Mouse (Mus musculus): ENCODE measurements at regions not wholly inside any gene's neighbourhood (a gene's known extent, or its start where the extent isn't known, plus 50 kb on each side); places are given as distances from the start of the nearest gene placed in this dataset.

DNA sequence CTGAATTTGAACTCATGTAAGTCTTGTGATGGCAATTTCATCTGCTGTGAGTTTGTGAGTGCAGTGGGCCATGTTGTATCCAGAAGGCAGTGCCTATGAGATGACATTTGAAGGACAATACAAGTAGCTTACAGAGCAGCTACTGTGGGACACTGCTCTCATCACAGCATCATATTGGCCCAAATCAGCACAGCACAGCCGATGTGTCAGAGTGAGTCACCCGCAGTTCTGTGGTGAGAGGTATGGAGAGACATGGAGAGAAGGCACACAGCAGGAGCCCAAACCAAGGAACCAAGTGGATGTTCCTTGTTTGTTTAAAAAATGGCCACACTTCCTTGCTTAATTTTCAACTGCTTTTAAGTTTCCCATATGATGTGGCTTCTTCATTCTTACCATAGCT is 617.3 kb downstream of the Tmem132b start:
- DNase-seq (ENCODE audit: low read depth): no peak

GRCm38 (mm10) chr5:126155216-126155880 is 623.8 kb downstream of the Tmem132b start:
- no peak for DNase-seq (ENCODE audit: low read depth)

DNA sequence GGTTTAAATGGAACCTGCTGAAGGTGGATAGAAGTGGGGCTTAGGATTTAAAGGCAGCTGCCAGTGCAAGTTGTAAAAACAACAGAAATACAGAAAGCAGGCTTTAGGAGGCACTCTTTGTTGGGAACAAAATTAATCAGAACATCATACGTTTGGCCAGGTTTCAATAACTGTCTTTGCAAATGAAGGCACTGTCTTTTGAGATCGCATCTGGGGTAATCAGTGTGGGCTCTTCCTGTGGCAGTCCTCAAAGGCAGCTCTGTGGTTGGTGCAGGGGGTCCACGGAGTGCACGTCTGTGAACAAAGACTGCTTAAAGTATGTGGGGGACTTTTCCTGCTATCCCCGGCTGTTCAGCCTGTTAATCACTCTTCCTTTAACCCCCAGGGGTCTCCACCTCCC is 654.5 kb downstream of the Tmem132b start:
- DNase-seq (ENCODE audit: low read depth): no peak

DNA sequence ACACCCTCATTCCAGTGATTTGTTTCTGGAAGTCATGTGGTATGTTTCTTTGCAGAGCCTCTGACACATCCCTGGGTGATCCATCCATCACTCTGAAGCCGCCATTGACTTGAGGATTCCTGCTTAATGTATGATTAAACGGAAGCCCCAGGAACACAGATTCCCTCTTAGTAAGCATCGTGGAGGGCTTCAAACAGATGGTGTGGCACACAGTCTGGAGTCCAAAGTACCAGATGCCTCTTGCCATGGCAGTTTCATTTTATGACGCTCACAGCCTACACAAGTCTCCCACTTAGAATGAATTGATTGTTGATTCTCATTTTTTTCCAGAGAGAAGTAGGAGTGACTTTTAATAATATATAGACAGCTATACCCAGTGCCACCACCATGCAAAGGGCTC is 668.3 kb downstream of the Tmem132b start:
- no peak for DNase-seq (ENCODE audit: low read depth)

DNA sequence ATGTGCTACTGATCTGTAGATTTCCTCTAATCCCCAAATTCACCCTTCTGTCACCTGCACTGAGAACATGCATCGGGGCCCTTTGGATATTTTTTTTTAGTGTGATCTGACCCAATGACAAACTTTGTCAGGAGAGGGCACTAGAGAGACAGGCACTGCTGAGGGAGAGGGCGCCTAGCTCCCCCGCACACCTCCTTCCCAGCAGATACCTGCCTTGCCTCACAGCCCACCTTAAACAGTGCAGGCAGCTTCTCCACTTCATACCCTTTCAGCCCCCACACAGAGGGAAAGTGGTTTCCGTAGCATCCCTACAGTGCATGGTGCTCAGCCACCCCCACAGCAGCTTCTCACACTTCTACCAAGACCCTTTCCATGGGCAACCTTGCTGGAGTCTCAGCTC is 670.0 kb downstream of the Tmem132b start:
- DNase-seq (ENCODE audit: low read depth): no peak

DNA sequence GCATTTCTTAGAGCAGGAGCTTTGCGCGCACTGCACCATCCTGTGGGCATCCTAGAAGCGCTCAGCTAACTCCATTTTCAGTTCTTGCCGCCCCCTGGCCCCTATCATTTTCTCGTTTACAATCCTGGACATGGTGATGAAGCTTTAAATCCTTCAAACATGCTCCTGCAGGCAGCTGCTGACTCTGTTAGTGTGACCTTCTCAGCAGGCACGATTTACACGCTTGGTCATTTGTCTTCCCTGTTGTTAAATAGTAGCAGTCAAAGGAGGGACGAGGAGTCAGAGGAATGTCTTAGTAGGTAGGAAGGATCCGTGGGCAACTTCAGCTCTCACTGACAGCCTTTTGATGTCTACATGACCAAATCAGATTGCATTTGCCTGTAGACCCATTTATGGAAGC is 670.4 kb downstream of the Tmem132b start:
- no peak for DNase-seq (ENCODE audit: low read depth)

DNA sequence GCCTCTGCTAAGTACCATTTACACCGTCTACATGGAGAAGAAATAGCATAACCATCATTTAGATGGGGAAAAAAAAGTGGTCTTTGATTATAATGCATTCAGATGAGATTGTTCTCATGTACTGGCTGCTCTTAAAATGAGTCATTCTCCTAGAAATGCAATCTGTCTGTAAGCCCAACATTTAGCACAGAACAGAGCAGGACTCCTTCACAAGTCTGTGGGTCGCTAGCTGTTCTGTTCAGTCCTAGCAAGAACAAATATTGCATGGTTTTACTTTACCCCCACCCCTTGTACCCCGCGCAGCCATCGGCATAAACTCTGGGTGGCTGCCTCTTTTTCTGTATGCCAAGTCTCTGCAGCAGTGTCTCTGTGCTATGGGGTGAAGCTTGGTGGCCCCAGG is 685.4 kb downstream of the Tmem132b start:
- DNase-seq (ENCODE audit: low read depth): no peak

DNA sequence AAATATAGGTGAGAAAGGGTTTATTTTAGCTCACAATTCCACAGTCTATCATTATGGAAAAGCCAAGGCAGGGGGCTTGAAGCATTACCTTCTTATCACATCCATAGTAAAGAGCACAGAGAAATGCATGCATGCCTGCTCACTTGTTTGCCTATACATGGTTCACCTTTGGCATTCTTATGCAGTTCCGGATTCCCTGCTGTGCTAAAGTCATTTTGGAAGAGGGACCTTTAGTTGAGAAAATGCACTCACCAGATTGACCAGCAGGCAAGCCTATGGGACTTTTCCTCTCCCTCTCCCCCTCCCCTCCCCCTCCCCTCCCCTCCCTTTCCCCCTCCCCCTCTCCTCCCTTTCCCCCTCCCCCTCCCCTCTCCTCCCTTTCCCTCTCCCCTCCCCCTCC is 686.2 kb downstream of the Tmem132b start:
- DNase-seq (ENCODE audit: low read depth): no peak

GRCm38 (mm10) chr5:126223696-126224095 is 692.1 kb downstream of the Tmem132b start:
- DNase-seq (ENCODE audit: low read depth): no peak

DNA sequence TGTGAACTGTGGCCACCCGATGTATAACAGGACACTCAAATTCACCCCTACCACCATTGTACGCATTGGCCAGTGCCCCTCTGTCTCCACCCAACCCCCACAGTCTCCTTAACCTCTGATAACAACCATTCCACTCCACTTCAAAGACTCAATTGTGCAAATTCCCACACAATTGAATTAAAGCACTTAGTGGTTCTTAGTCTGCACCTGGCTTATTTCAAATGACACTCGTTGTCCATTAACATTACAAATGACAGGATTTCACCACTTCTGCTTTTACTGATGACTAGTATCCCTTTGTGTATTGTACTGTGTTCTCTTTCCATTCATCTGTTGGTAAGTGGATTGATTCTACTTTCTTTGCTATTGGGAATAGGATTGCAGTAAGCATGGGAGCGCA is 699.2 kb downstream of the Tmem132b start:
- DNase-seq (ENCODE audit: low read depth): no peak

- DNase-seq (ENCODE audit: low read depth): no peak
These were observed 706.5 kb downstream of the Tmem132b start for GRCm38 (mm10) chr5:126238071-126238470.

GRCm38 (mm10) chr5:126245776-126246175 is 714.2 kb downstream of the Tmem132b start:
- DNase-seq (ENCODE audit: low read depth): no peak

DNA sequence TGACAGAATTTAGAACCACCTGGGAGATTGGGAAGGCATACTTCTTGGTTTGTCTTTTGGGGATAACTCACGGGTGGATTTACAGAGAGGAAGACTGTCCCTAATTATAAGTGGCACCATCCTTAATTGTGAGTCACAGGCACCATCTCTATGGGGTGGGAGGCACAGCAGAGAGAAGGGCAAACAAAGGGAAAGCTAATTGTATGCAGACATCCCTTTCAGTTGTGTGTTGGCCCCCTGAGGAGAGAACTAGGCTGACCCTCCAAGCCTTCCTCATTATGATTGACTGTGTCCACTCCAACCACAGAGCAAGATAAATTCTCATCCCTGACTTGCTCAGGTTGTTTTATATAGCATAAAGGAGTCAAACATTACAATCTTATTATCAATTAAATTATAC is 718.8 kb downstream of the Tmem132b start:
- DNase-seq (ENCODE audit: low read depth): no peak

GRCm38 (mm10) chr5:126254661-126255060 is 723.1 kb downstream of the Tmem132b start:
- no peak for DNase-seq (ENCODE audit: low read depth)

DNA sequence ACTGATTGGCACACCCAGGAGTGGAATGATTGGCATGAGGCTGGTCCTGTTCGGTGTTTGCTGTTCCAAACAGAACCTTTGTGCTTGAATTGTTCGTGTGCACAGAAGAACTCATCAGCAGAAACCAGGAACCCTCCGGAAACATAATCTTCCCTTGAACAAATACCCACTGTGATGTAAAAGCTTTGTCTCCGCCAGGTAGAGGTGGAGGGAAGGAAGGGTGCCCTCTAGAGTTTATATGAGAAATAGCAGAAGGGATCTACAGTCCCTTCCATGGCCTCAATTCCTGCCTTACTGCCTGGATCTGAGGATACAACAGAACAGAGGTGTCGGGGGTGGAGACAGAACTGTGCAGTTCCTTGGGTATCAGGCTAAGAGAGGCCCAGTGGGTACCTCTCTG is 726.3 kb downstream of the Tmem132b start:
- no peak for DNase-seq (ENCODE audit: low read depth)

- no peak for DNase-seq (ENCODE audit: low read depth)
These were observed 734.9 kb downstream of the Tmem132b start for GRCm38 (mm10) chr5:126266471-126266870.

GRCm38 (mm10) chr5:126266929-126267609 is 735.5 kb downstream of the Tmem132b start:
- no peak for DNase-seq (ENCODE audit: low read depth)

- no peak for DNase-seq (ENCODE audit: low read depth)
These were observed 737.0 kb downstream of the Tmem132b start for GRCm38 (mm10) chr5:126268592-126268991.

GRCm38 (mm10) chr5:126274316-126274715 is 742.7 kb downstream of the Tmem132b start:
- DNase-seq (ENCODE audit: low read depth): no peak

GRCm38 (mm10) chr5:126281057-126281728 is 749.6 kb downstream of the Tmem132b start:
- no peak for DNase-seq (ENCODE audit: low read depth)

DNA sequence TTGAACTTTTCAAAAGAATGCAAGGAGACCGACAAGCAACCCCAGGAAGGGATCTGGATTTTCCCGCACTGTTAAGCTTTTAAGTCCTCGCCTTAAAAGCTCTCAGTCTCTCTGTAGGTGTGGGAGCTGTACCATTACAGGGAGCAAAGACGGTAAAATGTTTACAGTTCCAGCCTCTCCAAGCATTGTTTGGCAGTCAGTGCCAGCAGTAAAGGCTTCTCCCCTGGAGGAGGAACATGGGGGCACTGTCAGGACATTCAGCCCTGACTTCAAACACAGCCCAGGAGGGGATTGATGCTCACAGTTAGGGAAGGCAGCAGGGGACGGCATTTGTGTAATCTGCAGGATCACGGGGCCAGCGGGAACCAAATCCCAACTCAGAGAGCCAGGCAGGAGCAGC is 750.2 kb downstream of the Tmem132b start:
- DNase-seq (ENCODE audit: low read depth): no peak

- DNase-seq (ENCODE audit: low read depth): no peak
These were observed 793.3 kb downstream of the Tmem132b start for GRCm38 (mm10) chr5:126324847-126325246.

- DNase-seq (ENCODE audit: low read depth): no peak
These were observed 796.7 kb downstream of the Tmem132b start for GRCm38 (mm10) chr5:126328276-126328675.

All from c-Kit-positive CD71-negative TER-119-negative erythroid progenitor cells, embryonic 14.5 days (primary cell).